ENCODE assay signal across 8 mouse cellular contexts in the genomic region with DNA sequence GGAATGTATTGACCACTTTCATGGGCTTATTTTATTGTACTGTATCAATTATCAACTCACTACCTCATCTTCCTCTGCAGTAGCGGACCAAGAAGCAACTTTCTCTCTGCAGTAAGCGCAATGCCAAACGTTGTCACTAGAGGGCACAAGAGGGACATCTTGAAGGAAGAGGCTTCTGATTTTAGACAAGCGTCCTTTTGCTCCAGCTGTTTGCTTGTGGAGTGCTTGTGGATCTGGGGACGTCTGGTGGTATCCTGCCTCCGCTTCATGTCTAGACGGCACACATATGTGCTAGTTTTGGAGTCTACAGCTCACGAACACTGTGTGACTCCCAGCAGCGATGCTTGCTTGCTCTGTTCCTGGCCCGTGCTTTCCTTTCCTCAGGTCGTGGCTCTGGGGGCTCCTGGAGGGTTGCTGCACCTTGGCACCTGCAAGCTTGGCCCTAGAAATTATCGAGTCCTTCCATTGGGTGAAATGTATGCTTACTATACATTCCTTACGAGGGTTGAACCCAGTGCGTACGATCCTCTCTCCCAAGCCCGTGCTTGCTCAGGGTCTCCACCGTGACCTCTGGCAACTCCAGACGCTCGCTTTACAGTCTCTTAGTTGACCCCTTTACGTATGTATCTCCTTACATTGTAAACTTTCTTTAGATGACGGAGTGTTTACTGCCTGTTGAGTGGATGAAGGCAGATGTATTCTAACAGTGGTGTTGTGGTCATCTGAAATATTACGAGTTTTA.
DNase-seq lines count a peak whose midpoint lies in the region; ATAC-seq and TF ChIP-seq lines count a peak whose summit lies in the region.

No protein-coding gene starts in this region.

- no peak overlapping the region for H3K27ac ChIP-seq in forebrain, embryonic 10.5 days
- H3K27ac ChIP-seq in heart, embryonic 15.5 days: no peak overlapping the region

- no peaks in the 10 kb centered on the region for H3K9me3 ChIP-seq in forebrain, embryonic 10.5 days
- no peaks in the 10 kb centered on the region for H3K9me3 ChIP-seq in heart, embryonic 15.5 days (replicated peaks)

- no peak for TF ChIP-seq POLR2A in lung, adult 2 months (IDR thresholded peaks at IDR 0.05; ENCODE audit: borderline replicate concordance, extremely low read depth, low read depth, low read length)

- H3K4me2 ChIP-seq in heart, embryonic 15.5 days: peak overlapping the region; percentile 25; the same call in 1 of the 2 replicates

- H3K4me1 ChIP-seq in forebrain, embryonic 10.5 days: no peaks in the 10 kb centered on the region
- H3K4me1 ChIP-seq in heart, embryonic 15.5 days (replicated peaks): no peaks in the 10 kb centered on the region
- no peaks in the 10 kb centered on the region for H3K4me1 ChIP-seq in lung, adult 2 months (ENCODE audit: control insufficient read depth, insufficient read depth, low read length)

- peak; percentile 89 for DNase-seq in ES-CJ7 (ENCODE audit: low read depth, low spot score)
- DNase-seq in c-Kit-positive CD71-negative TER-119-negative erythroid progenitor cells, embryonic 14.5 days (ENCODE audit: low read depth): peak; percentile 89
- peak; percentile 80 for DNase-seq in forebrain, embryonic 10.5 days (ENCODE audit: extremely low spot score, low spot score)
- DNase-seq in kidney, postnatal 4 days: peak; percentile 93 to 95
- DNase-seq in lung, adult 2 months: peak; percentile 81
- peak; percentile 68 for DNase-seq in testis, postnatal 14 days (ENCODE audit: low spot score)

- no peaks in the 10 kb centered on the region for H3K36me3 ChIP-seq in forebrain, embryonic 10.5 days (replicated peaks)
- no peaks in the 10 kb centered on the region for H3K36me3 ChIP-seq in heart, embryonic 15.5 days

- H3K4me3 ChIP-seq in forebrain, embryonic 10.5 days: no peak overlapping the region
- no peak overlapping the region for H3K4me3 ChIP-seq in heart, embryonic 15.5 days
- no peak overlapping the region for H3K4me3 ChIP-seq in lung, adult 2 months (replicated peaks; ENCODE audit: extremely low read depth, low read depth, low read length)

- WGBS in forebrain, embryonic 10.5 days: 66% methylated on average over 22 of the region's 22 CpGs
- WGBS in heart, embryonic 15.5 days: 53% methylated on average over 22 of the region's 22 CpGs
- WGBS in lung, adult 2 months: 51% methylated on average over 22 of the region's 22 CpGs

- TF ChIP-seq CTCF in lung, adult 2 months (IDR thresholded peaks at IDR 0.05; ENCODE audit: insufficient read depth, low read length): peak; percentile 70

- no peaks in the 10 kb centered on the region for H3K27me3 ChIP-seq in forebrain, embryonic 10.5 days (ENCODE audit: poor library complexity, severe bottlenecking)
- no peaks in the 10 kb centered on the region for H3K27me3 ChIP-seq in heart, embryonic 15.5 days

- no peak for ATAC-seq in heart, embryonic 15.5 days (replicated peaks; ENCODE audit: insufficient number of reproducible peaks, insufficient read depth, low FRiP score, low read depth)
- peak; percentile 72; the same call in 1 of the 2 replicates for ATAC-seq in neutrophil, adult 5-6 weeks (ENCODE audit: extremely low read depth, insufficient number of reproducible peaks, low FRiP score, poor library complexity, severe bottlenecking)

- no peak overlapping the region for H3K9ac ChIP-seq in heart, embryonic 15.5 days
